Mouse (Mus musculus) pancreas, adult 10 weeks (tissue): ENCODE measurements around the gene Zfp455. TPM values are rescaled to one million over a fixed set of nuclear protein-coding genes. Genes with fewer than 3 reads are reported as not detected.

Experiments
- polyA plus RNA-seq: library from polyadenylated mRNA; stranded (reverse); fragments of 350-450 nt; fragmentation: Illumina TruSeq; extraction: RNeasy Lipid Tissue Mini Kit (QIAGEN cat#74804); gene quantifications from one replicate; pipeline ENCODE4 v1.2.3, GENCODE M21; 2015; ENCODE audit warnings: low read depth, low replicate concordance; ENCODE audit not compliant: insufficient read depth

Zfp455 gene
- 0.31 TPM for polyA plus RNA-seq

GRCm38 (mm10) chr13:67194340-67194894 is at the start of gene Zfp455:
Gene Zfp455 (plus strand): TSS chr13:67194506.

GRCm38 (mm10) chr13:67172991-67173722 is 21.1 kb upstream of the Zfp455 start, which contains the start of gene Rsl1:
Gene Rsl1 (plus strand): TSS chr13:67173182.

Other genes with a start within 250 kb of the Zfp455 start
- gene Zfp712, start 133.3 kb upstream of the Zfp455 start, polyA plus RNA-seq: not detected
- 0.59 TPM for gene Zfp708, start 96.5 kb upstream of the Zfp455 start, polyA plus RNA-seq
- 1.6 TPM for gene Gm28557, start 85.9 kb upstream of the Zfp455 start, polyA plus RNA-seq
- gene Rslcan18, start 78.2 kb upstream of the Zfp455 start, polyA plus RNA-seq: not detected
- 0.76 TPM for gene Zfp759, start 72.8 kb upstream of the Zfp455 start, polyA plus RNA-seq
- 2.9 TPM for gene Rsl1, start 21.3 kb upstream of the Zfp455 start, polyA plus RNA-seq
- gene Zfp458, start 84.0 kb downstream of the Zfp455 start, polyA plus RNA-seq: 0.30 TPM
- gene Zfp457, start 112.0 kb downstream of the Zfp455 start, polyA plus RNA-seq: not detected
- 1.4 TPM for gene Zfp595, start 138.1 kb downstream of the Zfp455 start, polyA plus RNA-seq
- not detected for gene Gm28044, start 166.0 kb downstream of the Zfp455 start, polyA plus RNA-seq
- gene Zfp953, start 166.1 kb downstream of the Zfp455 start, polyA plus RNA-seq: 0.57 TPM
- not detected for gene Gm28041, start 181.2 kb downstream of the Zfp455 start, polyA plus RNA-seq
- gene Zfp456, start 181.3 kb downstream of the Zfp455 start, polyA plus RNA-seq: 0.63 TPM
- 2.0 TPM for gene Zfp429, start 205.3 kb downstream of the Zfp455 start, polyA plus RNA-seq
- gene Zfp459, start 226.9 kb downstream of the Zfp455 start, polyA plus RNA-seq: 0.65 TPM